Mouse (Mus musculus) neutrophil, adult 65 days (primary cell): ENCODE data around the gene Edn2. TPM values are rescaled to one million over a fixed set of nuclear protein-coding genes. Genes with fewer than 3 reads are reported as not detected.

Experiments
- total RNA-seq: library from RNA; stranded (reverse); gene quantifications from 2 replicates; pipeline ENCODE4 v1.2.4, GENCODE M21; 2023

Edn2 gene
- total RNA-seq = not detected in 2 replicates

DNA sequence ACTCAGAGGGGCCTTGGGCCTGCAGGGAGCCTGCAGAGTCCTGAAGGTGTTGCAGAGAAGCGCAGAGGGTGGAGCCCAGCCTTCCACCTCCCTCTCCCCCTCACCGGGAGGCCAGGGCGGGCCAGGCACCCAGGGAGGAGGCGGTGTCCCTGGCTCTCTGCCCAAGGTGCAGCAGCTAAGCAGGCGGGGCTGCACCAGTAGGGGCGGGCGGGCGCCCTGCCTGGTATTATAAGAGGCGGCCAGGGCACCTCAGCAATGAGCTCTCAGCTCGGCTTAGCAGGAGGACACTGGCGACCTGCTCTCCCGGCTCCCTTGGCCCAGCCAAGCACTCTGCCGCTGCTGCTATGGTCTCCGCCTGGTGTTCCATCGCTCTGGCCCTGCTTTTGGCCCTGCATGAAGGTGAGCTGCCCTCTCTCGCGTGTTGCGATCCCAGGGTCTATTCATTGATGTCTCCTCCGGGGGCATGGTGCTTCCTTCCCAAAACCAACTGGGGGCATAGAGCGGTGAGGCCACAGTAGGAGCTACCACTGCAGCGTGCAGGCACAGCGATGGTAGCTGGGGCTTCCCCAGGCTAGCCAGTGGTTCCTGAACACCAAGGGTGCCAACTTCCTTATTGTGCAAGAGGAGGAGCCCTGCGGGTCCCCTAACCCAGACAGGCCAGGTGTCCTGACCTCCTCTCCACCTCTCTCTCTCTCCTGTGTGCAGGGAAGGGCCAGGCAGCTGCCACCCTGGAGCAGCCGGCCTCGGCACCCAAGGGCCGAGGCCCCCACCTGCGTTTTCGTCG, at the start of gene Edn2:
Gene Edn2, plus strand, starts transcription at position 41 of the 784 bp plus-strand sequence.

Other genes starting within 250 kb of the Edn2 start
- gene AL607142.1, start 96.2 kb upstream of the Edn2 start, total RNA-seq = not detected in 2 replicates
- gene Foxo6, start 126.1 kb downstream of the Edn2 start, total RNA-seq = 0.28 and 0.34 TPM in 2 replicates
- gene Scmh1, start 244.1 kb downstream of the Edn2 start, total RNA-seq = 17.5 and 25.4 TPM in 2 replicates